Mouse (Mus musculus) urinary bladder, postnatal 4 days (tissue): ENCODE measurements around the gene Serpine1.

ENCODE experiments used
- DNase-seq, 2 experiments: peaks; one replicate each; pipeline ENCODE4 v3.0.0; 2021 to 2022; ENCODE audit warnings: low spot score in 2 of 2

Serpine1 gene

GRCm38 (mm10) chr5:137024318-137024717 lies 47.8 kb downstream of the Serpine1 start:
- DNase-seq: no peak

- no peak for DNase-seq
Observed at GRCm38 (mm10) chr5:137015913-137016312, 56.2 kb downstream of the Serpine1 start.

GRCm38 (mm10) chr5:137012401-137012950 lies 59.6 kb downstream of the Serpine1 start:
- DNase-seq: no peak
